Mouse (Mus musculus) heart, postnatal 25 days (tissue): Measurements from ENCODE around the gene Use1. TPM values are rescaled to one million over a fixed set of nuclear protein-coding genes. Genes with fewer than 3 reads are reported as not detected.

Experiments used
- DNase-seq: peaks from one replicate; pipeline ENCODE4 v3.0.0; 2022; ENCODE audit warnings: low spot score
- intact Hi-C: fragments of 180-260 bp; cut with DNase I; formaldehyde crosslinking; loops from one replicate; pipeline ENCODE4 v1.15.1; 2025
- total RNA-seq, 2 experiments: library from RNA; stranded (reverse); gene quantifications; 2 replicates each; pipeline ENCODE4 v1.2.3; 2021

Use1 gene
- total RNA-seq, 2 experiments from 2014 or later: 116 to 128 TPM

GRCm38 (mm10) chr8:71396639-71397305 lies 30.1 kb downstream of the Use1 start, which contains the start of gene Babam1:
Gene Babam1, plus strand, starts transcription at chr8:71396861.
- DNase-seq: peak; percentile 93
- intact Hi-C loops: no loop called here

GRCm38 (mm10) chr8:71397701-71398100 lies 31.1 kb downstream of the Use1 start:
- intact Hi-C loops: no loop called here
- no peak for DNase-seq

- intact Hi-C loops: no loop called here
- DNase-seq: no peak
These were observed 34.2 kb downstream of the Use1 start for GRCm38 (mm10) chr8:71400826-71401225.

- DNase-seq: no peak
- intact Hi-C loops: no loop called here
These were observed 34.8 kb downstream of the Use1 start for GRCm38 (mm10) chr8:71401454-71401853.

- DNase-seq: no peak
- intact Hi-C loops: loop anchor here (2.0 kb wide), 1 partner anchor 24 kb away; no protein-coding TSS in a partner anchor
These were observed 35.9 kb downstream of the Use1 start for GRCm38 (mm10) chr8:71402446-71402964.

GRCm38 (mm10) chr8:71403107-71403885 lies 36.6 kb downstream of the Use1 start:
- intact Hi-C loops: loop anchor here (2.0 kb wide), 1 partner anchor 24 kb away; no protein-coding TSS in a partner anchor
- DNase-seq: no peak

GRCm38 (mm10) chr8:71404011-71404410 lies 37.4 kb downstream of the Use1 start:
- DNase-seq: no peak
- intact Hi-C loops: no loop called here

GRCm38 (mm10) chr8:71404951-71405351 lies 38.3 kb downstream of the Use1 start:
- intact Hi-C loops: loop anchor here (5.0 kb wide), 1 partner anchor 183 kb away; no protein-coding TSS in a partner anchor

GRCm38 (mm10) chr8:71405401-71406098 lies 38.9 kb downstream of the Use1 start, which contains the start of gene Ankle1:
Gene Ankle1, plus strand, starts transcription at chr8:71406010.
- intact Hi-C loops: loop anchor here (2.0 to 5.0 kb wide), 2 partner anchors 33 to 183 kb away; no protein-coding TSS in a partner anchor
- DNase-seq: peak; percentile 88

More at GRCm38 (mm10) chr8:71404951-71405351, 38.3 kb downstream of the Use1 start:
- DNase-seq: no peak

- intact Hi-C loops: loop anchor here (2.0 to 5.0 kb wide), 2 partner anchors 34 to 184 kb away; no protein-coding TSS in a partner anchor
- no peak for DNase-seq
These were observed 39.7 kb downstream of the Use1 start for GRCm38 (mm10) chr8:71406099-71407015.

GRCm38 (mm10) chr8:71407441-71407840 lies 40.8 kb downstream of the Use1 start:
- intact Hi-C loops: loop anchor here (2.0 to 5.0 kb wide), 2 partner anchors 35 to 185 kb away; no protein-coding TSS in a partner anchor
- DNase-seq: no peak

- DNase-seq: no peak
- intact Hi-C loops: loop anchor here (5.0 kb wide), 1 partner anchor 186 kb away; no protein-coding TSS in a partner anchor
These were observed 41.6 kb downstream of the Use1 start for GRCm38 (mm10) chr8:71408231-71408630.

- intact Hi-C loops: no loop called here
- DNase-seq: no peak
These were observed 45.1 kb downstream of the Use1 start for GRCm38 (mm10) chr8:71411535-71412273.

Other genes starting within 250 kb of the Use1 start
- gene Myo9b, start 94.1 kb upstream of the Use1 start, total RNA-seq: 10 to 100 TPM; 26.2 to 28.6 TPM
- 10 to 100 TPM; 31.6 to 36.1 TPM for gene Haus8, start 93.9 kb upstream of the Use1 start, total RNA-seq
- 10 to 100 TPM; 13.2 to 14.3 TPM for gene Ocel1, start 4.5 kb downstream of the Use1 start, total RNA-seq
- gene Nr2f6, start 15.1 kb downstream of the Use1 start, total RNA-seq: 10 to 100 TPM; 56.3 to 56.6 TPM
- gene Ushbp1, start 29.0 kb downstream of the Use1 start, total RNA-seq: 10 to 100 TPM; 24.5 to 32.5 TPM
- gene Babam1, start 30.0 kb downstream of the Use1 start, total RNA-seq: 10 to 100 TPM; 67.0 to 69.5 TPM
- under 1 TPM; 0.18 to 0.36 TPM for gene Ankle1, start 39.2 kb downstream of the Use1 start, total RNA-seq
- gene Abhd8, start 96.8 kb downstream of the Use1 start, total RNA-seq: 10 to 100 TPM; 32.4 to 32.6 TPM
- 100 to 1,000 TPM; 136 to 142 TPM for gene Mrpl34, start 98.1 kb downstream of the Use1 start, total RNA-seq
- gene Dda1, start 102.4 kb downstream of the Use1 start, total RNA-seq: 10 to 100 TPM; 29.1 to 29.9 TPM
- 10 to 100 TPM; 17.0 to 18.2 TPM for gene Ano8, start 119.1 kb downstream of the Use1 start, total RNA-seq
- 10 to 100 TPM; 18.5 to 19.4 TPM for gene Gtpbp3, start 121.3 kb downstream of the Use1 start, total RNA-seq
- 10 to 100 TPM; 26.6 to 35.3 TPM for gene Plvap, start 144.9 kb downstream of the Use1 start, total RNA-seq
- gene Ccdc194, start 158.9 kb downstream of the Use1 start, total RNA-seq: under 1 TPM in 1 of 2 experiments, not detected in 1; 0.14 TPM
- 10 to 100 TPM; 17.4 to 22.8 TPM for gene Bst2, start 170.6 kb downstream of the Use1 start, total RNA-seq
- gene Mvb12a, start 176.1 kb downstream of the Use1 start, total RNA-seq: 10 to 100 TPM; 27.0 to 31.1 TPM
- under 1 TPM; 0.31 to 0.36 TPM for gene Tmem221, start 192.0 kb downstream of the Use1 start, total RNA-seq
- under 1 TPM; 0.14 to 0.31 TPM for gene Nxnl1, start 199.8 kb downstream of the Use1 start, total RNA-seq
- gene Slc27a1, start 202.0 kb downstream of the Use1 start, total RNA-seq: 100 to 1,000 TPM; 140 to 143 TPM
- 10 to 100 TPM; 68.1 to 75.9 TPM for gene Pgls, start 225.3 kb downstream of the Use1 start, total RNA-seq
- gene Fam129c, start 230.8 kb downstream of the Use1 start, total RNA-seq: 1 to 10 TPM in 1 of 2 experiments, under 1 TPM in 1; 0.81 to 1.5 TPM
- gene Colgalt1, start 244.2 kb downstream of the Use1 start, total RNA-seq: 10 to 100 TPM; 41.3 to 43.1 TPM